Mouse (Mus musculus) urinary bladder, postnatal 25 days (tissue): ENCODE measurements around the gene Mlxipl.

ENCODE experiments used
- DNase-seq: peaks from one replicate; pipeline ENCODE4 v3.0.0; 2022; ENCODE audit warnings: low spot score

The Mlxipl gene

DNA sequence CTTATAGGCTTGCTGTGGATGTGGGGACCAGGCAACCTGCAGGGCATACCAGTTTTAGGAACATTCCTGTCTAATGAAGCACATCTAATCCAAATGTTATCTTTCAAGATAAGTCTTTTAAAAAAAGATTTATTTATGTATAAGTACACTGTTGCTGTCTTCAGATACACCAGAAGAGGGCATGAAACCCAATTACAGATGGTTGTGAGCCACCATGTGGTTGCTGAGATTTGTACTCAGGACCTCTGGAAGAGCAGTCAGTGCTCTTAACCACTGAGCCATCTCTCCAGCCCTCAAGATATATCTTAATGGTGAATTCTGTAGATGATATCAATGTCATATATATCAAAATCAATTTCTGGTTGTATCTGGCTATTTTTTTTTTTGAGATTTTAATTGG lies 56.3 kb downstream of the Mlxipl start:
- DNase-seq: no peak

- no peak for DNase-seq
These were observed 59.0 kb downstream of the Mlxipl start for GRCm38 (mm10) chr5:135148715-135149052.

GRCm38 (mm10) chr5:135149053-135149819 lies 59.5 kb downstream of the Mlxipl start, which contains the start of gene Tbl2:
Tbl2 (plus strand) TSS chr5:135149657.
- DNase-seq: peak; percentile 98

DNA sequence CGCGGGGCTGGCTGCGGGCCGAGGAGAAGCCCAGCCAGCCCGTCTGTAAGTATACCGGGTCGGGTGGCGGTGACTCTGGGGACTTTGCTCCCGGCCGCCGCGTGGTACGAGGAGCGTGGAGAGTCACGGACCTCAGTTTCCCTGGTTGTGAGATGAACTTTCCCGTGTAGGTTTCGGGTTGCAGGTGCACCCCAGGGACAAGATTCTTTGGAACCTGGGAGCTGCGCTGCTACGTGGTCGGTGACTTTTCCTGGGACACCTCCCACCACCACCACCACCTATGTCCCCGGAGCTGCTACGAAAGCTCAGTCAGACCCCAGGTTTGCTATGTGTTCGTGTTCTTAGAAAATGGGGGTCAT lies 60.1 kb downstream of the Mlxipl start:
- DNase-seq: no peak

DNA sequence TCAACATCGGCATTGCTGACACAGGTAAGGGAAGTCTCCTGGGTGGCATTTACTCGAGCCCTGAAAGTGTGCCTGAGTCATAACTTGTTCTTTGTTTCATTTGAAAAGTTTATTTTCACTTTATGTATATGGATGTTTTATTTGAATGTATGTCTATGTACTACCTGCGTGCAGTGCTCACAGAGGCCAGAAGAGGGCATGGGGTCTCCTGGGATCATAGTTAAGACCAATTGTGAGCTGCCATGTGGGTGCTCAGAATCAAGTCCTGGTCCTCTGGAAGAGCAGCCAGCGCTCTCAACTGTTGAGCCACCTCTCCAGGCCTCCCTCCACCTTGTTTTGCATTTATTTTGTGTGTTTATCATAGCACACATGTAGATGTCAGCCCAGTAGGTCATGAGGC lies 66.8 kb downstream of the Mlxipl start:
- DNase-seq: no peak

- DNase-seq: no peak
These were observed 71.5 kb downstream of the Mlxipl start for GRCm38 (mm10) chr5:135161221-135161620.

GRCm38 (mm10) chr5:135161650-135162049 lies 72.0 kb downstream of the Mlxipl start:
- DNase-seq: no peak

GRCm38 (mm10) chr5:135162361-135162760 lies 72.7 kb downstream of the Mlxipl start:
- no peak for DNase-seq

DNA sequence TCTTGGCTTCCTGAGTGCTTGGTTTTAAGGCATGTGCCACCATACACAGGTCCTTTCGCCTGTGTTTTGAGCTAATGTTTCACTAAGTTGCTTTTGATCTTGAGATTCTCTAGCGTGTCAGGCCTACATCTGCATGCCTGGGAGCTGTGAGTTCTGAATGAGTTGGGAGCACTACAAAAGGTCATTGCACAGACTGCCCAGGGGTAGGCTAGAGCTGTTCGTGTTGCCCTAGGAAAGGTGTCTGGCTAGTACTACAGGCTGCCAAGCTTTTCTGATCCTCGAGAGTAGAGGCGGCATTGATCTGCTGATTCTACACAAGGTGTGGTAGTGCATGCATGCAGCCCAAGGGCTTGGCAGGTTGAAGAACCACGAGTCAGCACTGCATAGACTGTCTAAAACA lies 73.1 kb downstream of the Mlxipl start:
- no peak for DNase-seq

GRCm38 (mm10) chr5:135166909-135167308 lies 77.2 kb downstream of the Mlxipl start:
- DNase-seq: no peak

DNA sequence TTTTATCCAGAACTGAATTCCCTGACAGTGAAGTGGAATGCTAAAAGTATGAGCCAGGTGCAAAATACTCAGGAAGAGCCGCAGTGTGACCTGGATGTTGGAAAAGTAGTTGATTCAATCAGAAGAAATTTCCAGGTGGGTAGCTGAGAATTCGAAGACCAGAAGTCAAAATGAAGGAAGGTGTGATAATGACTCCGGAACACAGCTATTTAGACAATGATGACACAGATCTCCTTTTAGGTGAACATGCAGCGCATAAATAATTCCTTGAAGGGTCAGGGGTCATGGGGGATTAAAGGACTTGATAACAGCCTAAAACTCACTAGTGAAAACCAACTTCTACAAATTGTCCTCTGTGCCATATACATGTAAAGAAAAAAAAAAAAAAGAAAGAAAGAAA lies 77.8 kb downstream of the Mlxipl start:
- no peak for DNase-seq

- peak; percentile 90 for DNase-seq
These were observed 78.7 kb downstream of the Mlxipl start, which contains the start of gene Bcl7b for GRCm38 (mm10) chr5:135168063-135169062. Bcl7b (plus strand) TSS chr5:135168283.

DNA sequence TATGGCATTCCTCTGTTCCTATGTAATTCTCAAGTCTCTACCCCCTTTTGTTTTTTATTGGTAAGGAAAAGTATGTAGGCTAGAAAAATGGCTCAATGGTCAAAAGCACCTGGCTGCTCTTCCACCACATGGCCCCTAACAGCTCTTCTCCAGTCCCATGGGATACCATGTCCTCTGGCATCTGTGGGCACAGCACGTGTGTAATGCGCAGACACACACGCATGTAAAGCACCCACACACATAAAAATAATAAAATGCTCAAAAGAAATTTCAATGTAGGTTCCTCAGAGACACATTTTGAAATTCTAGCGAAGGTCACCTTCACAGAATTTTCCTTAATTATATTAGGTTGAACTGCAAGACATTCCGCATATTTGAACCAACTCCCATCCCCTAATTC lies 79.8 kb downstream of the Mlxipl start:
- no peak for DNase-seq

GRCm38 (mm10) chr5:135171688-135172220 lies 82.1 kb downstream of the Mlxipl start:
- no peak for DNase-seq

GRCm38 (mm10) chr5:135172986-135173385 lies 83.3 kb downstream of the Mlxipl start:
- no peak for DNase-seq

DNA sequence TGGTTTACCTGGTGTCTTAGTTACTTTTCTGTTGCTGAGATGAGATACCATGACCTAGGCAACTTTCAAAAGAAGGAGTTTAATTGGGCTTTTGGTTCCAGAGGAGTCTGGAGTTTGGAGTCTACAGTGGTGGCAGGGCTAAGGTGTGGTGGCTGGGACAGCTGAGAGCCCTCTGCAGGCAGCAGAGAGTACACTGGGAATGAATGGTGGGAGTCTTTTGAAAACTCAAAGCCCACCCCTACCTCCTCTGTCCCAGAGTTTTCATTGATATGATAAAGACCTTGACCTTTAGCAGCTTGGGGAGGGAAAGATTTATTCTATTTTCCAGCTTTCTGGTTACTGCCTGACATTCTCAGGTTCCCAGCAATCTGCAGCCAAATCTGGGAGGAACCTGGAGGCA lies 85.4 kb downstream of the Mlxipl start:
- DNase-seq: no peak

GRCm38 (mm10) chr5:135178523-135178922 lies 88.8 kb downstream of the Mlxipl start:
- DNase-seq: no peak

DNA sequence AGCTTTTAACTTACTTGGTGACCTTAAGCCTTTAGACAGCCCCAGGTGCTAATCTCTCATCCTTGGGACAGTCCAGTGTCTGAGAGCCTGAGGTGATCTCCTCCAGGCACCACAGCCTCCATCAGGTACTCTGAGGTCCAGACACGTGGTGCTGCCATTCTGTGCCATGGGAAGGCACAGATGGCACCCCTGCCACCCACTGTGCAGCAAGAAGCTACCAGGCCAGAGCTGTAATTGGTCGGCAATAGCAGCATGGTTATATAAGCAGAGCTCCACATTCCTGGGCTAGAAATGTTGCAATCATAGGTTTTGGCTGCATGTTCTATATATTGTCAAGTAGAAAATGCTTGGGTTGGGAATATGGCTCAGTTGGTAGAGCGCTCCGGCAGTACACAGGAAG lies 89.3 kb downstream of the Mlxipl start:
- DNase-seq: no peak

GRCm38 (mm10) chr5:135179616-135180015 lies 89.9 kb downstream of the Mlxipl start:
- no peak for DNase-seq

GRCm38 (mm10) chr5:135180796-135181195 lies 91.1 kb downstream of the Mlxipl start:
- DNase-seq: no peak

DNA sequence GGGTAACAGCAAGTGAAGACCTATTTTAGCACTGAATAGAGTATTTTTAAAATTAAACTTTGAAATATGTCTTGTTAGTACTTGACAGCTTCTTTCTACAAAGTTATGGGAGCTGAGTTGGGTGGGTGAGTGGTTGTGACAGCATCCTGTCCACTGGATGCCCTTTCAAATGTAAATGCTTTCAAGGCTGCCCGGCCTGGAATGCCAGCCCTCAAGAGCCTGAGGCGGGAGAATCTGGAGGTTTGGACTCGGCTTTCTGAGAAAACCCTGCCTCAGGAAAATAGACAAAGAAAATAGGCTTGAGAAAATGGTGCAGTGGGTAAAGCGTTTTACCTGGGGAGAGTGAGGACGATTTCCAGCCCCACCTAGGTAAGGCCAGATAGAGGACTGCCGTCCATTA lies 92.1 kb downstream of the Mlxipl start:
- DNase-seq: no peak

GRCm38 (mm10) chr5:135183131-135183861 lies 93.6 kb downstream of the Mlxipl start:
- DNase-seq: no peak
